Mouse (Mus musculus) inflammation-experienced regulatory T-cells, adult 6 months (primary cell): ENCODE results near the gene Nanos1. TPM values are rescaled to one million over a fixed set of nuclear protein-coding genes. Genes with fewer than 3 reads are reported as not detected.

ENCODE experiments used
- ATAC-seq: one replicate; pipeline ENCODE4 v1.8.0; 2017
- polyA plus RNA-seq, 3 experiments: library from polyadenylated mRNA; unstranded; fragments of 100-300 nt; shearing (Covaris generic); gene quantifications; one replicate each; pipeline ENCODE4 v1.2.1; 2017

Nanos1 gene
- polyA plus RNA-seq, 3 experiments from 2014 or later, result 1.5 to 3.0 (median 2.4) TPM

- no peak for ATAC-seq
These were observed 33.7 kb downstream of the Nanos1 start for GRCm38 (mm10) chr19:60789452-60789851.

- ATAC-seq, result peak; percentile 41
These were observed 34.2 kb downstream of the Nanos1 start for GRCm38 (mm10) chr19:60789919-60790506.

GRCm38 (mm10) chr19:60790551-60791161 is 34.9 kb downstream of the Nanos1 start, which contains the start of gene Eif3a:
TSS of gene Eif3a (minus strand) at chr19:60790658.
- ATAC-seq, result peak; percentile 84

- no peak for ATAC-seq
These were observed 35.4 kb downstream of the Nanos1 start for GRCm38 (mm10) chr19:60791164-60791563.

- ATAC-seq, result no peak
These were observed 37.5 kb downstream of the Nanos1 start for GRCm38 (mm10) chr19:60793170-60793707.

GRCm38 (mm10) chr19:60795244-60795643 is 39.5 kb downstream of the Nanos1 start:
- no peak for ATAC-seq

- no peak for ATAC-seq
These were observed 41.6 kb downstream of the Nanos1 start for GRCm38 (mm10) chr19:60797415-60797814.

- no peak for ATAC-seq
These were observed 44.2 kb downstream of the Nanos1 start for GRCm38 (mm10) chr19:60799867-60800569.

GRCm38 (mm10) chr19:60804903-60805302 is 49.1 kb downstream of the Nanos1 start:
- no peak for ATAC-seq

Other genes starting within 250 kb of the Nanos1 start
- gene Cacul1, start 175.0 kb upstream of the Nanos1 start, polyA plus RNA-seq, result 10 to 100 TPM; 15.9 to 34.0 (median 29.7) TPM
- gene Eif3a, start 34.7 kb downstream of the Nanos1 start, polyA plus RNA-seq, result 100 to 1,000 TPM; 117 to 136 (median 120) TPM
- gene Fam45a, start 55.6 kb downstream of the Nanos1 start, polyA plus RNA-seq, result 10 to 100 TPM; 55.3 to 62.1 (median 61.5) TPM
- gene Sfxn4, start 105.5 kb downstream of the Nanos1 start, polyA plus RNA-seq, result 1 to 10 TPM; 3.8 to 9.3 (median 6.0) TPM
- 100 to 1,000 TPM; 118 to 143 (median 121) TPM for gene Prdx3, start 118.6 kb downstream of the Nanos1 start, polyA plus RNA-seq
- 1 to 10 TPM; 2.3 to 4.8 (median 2.4) TPM for gene Grk5, start 133.8 kb downstream of the Nanos1 start, polyA plus RNA-seq